Mouse (Mus musculus) small intestine, adult 2 months (tissue): ENCODE measurements around the gene Angptl4. TPM values are rescaled to one million over a fixed set of nuclear protein-coding genes. Genes with fewer than 3 reads are reported as not detected.

Source experiments
- H3K27ac ChIP-seq: fragments of 200-500 bp; 2 replicates; pipeline ENCODE4 v1.5.1; 2012; ENCODE audit warnings: low read depth, low read length, control low read depth, inconsistent platforms; ENCODE audit not compliant: insufficient read depth
- H3K27me3 ChIP-seq: fragments of 200-500 bp; 2 replicates; pipeline ENCODE4 v1.6.1; 2012; ENCODE audit warnings: mild to moderate bottlenecking, moderate library complexity, low read length, inconsistent platforms; ENCODE audit not compliant: control insufficient read depth, insufficient read depth
- H3K36me3 ChIP-seq: fragments of 200-500 bp; 2 replicates; pipeline ENCODE4 v1.6.1; 2012; ENCODE audit warnings: mild to moderate bottlenecking, low read length, control low read depth, inconsistent platforms; ENCODE audit not compliant: control insufficient read depth, insufficient read depth
- H3K4me1 ChIP-seq: fragments of 200-500 bp; 2 replicates; pipeline ENCODE4 v1.6.1; 2012; ENCODE audit warnings: low read length, inconsistent platforms, mixed read lengths; ENCODE audit not compliant: control insufficient read depth, insufficient read depth, insufficient read length
- H3K4me3 ChIP-seq: fragments of 200-500 bp; 2 replicates; pipeline ENCODE4 v1.5.1; 2012; ENCODE audit warnings: low read depth, mild to moderate bottlenecking, control low read depth, inconsistent platforms, low read length, moderate library complexity
- CTCF ChIP-seq: fragments of 200-500 bp; IDR thresholded peaks from 2 replicates; pipeline ENCODE4 v1.5.1; 2012; ENCODE audit warnings: low read depth, mild to moderate bottlenecking, control low read depth, inconsistent platforms, low read length, moderate library complexity, mixed read lengths; ENCODE audit not compliant: insufficient replicate concordance, insufficient read length; ENCODE audit errors: extremely low read depth
- POLR2A ChIP-seq: fragments of 200-500 bp; IDR thresholded peaks from 2 replicates; pipeline ENCODE4 v1.6.1; 2012; ENCODE audit warnings: low read depth, mild to moderate bottlenecking, control low read depth, inconsistent platforms, low read length, moderate library complexity
- WGBS: fragments of 180-500 bp; shearing (Covaris S2); methylation state at CpG from one replicate; pipeline ENCODE4 v1.1.7; 2018; 5-methylcytosine and 5-hydroxymethylcytosine counted together
- polyA plus RNA-seq: library from polyadenylated mRNA; depleted of rRNA; stranded (reverse); fragments of >200 nt; gene quantifications from 2 replicates; pipeline ENCODE4 v1.2.3, GENCODE M21; 2012

The Angptl4 gene
- polyA plus RNA-seq, 1 experiment = 57.3 TPM

- Histone ChIP-seq H3K36me3 (no peaks in the 10 kb centered on the region), H3K27me3 (no peaks in the 10 kb centered on the region), H3K4me1 (no peaks in the 10 kb centered on the region), H3K27ac (peak overlapping the region; percentile 19), H3K4me3 (peak overlapping the region; percentile 23)
- TF ChIP-seq CTCF (no peak), POLR2A (no peak)
- 16% methylated on average over 7 of the region's 7 CpGs for whole genome bisulfite sequencing
Observed at GRCm38 (mm10) chr17:33811142-33811516, 29.5 kb upstream of the Angptl4 start.

- WGBS = 2% methylated on average over 36 of the region's 36 CpGs
Observed at GRCm38 (mm10) chr17:33810334-33811141, 28.9 kb upstream of the Angptl4 start, which contains the start of gene Kank3. Gene Kank3, plus strand, starts transcription at chr17:33810519.

GRCm38 (mm10) chr17:33808192-33808591 lies 26.6 kb upstream of the Angptl4 start:
- Histone ChIP-seq H3K27me3 (no peaks in the 10 kb centered on the region), H3K27ac (no peak overlapping the region), H3K4me3 (no peak overlapping the region), H3K36me3 (no peaks in the 10 kb centered on the region), H3K4me1 (no peaks in the 10 kb centered on the region)
- WGBS = 33% methylated on average over 10 of the region's 10 CpGs
- TF ChIP-seq POLR2A (no peak), CTCF (no peak)

More at GRCm38 (mm10) chr17:33810334-33811141, 28.9 kb upstream of the Angptl4 start, which contains the start of gene Kank3:
- no peaks in the 10 kb centered on the region for H3K36me3 ChIP-seq
- H3K27me3 ChIP-seq = no peaks in the 10 kb centered on the region
- H3K4me1 ChIP-seq = no peaks in the 10 kb centered on the region
- peak within 1 kb of the TSS; percentile 20 for H3K27ac ChIP-seq
- peak within 1 kb of the TSS; percentile 74 for H3K4me3 ChIP-seq
- TF ChIP-seq CTCF (no peak), POLR2A (no peak)

GRCm38 (mm10) chr17:33807181-33807888 lies 25.7 kb upstream of the Angptl4 start:
- WGBS = 65% methylated on average over 8 of the region's 9 CpGs
- no peaks in the 10 kb centered on the region for H3K36me3 ChIP-seq
- TF ChIP-seq CTCF (no peak), POLR2A (no peak)
- H3K27ac ChIP-seq = no peak overlapping the region
- no peak overlapping the region for H3K4me3 ChIP-seq
- no peaks in the 10 kb centered on the region for H3K27me3 ChIP-seq
- H3K4me1 ChIP-seq = no peaks in the 10 kb centered on the region

- H3K4me1 ChIP-seq = no peaks in the 10 kb centered on the region
- H3K4me3 ChIP-seq = no peak overlapping the region
- no peak overlapping the region for H3K27ac ChIP-seq
- no peaks in the 10 kb centered on the region for H3K36me3 ChIP-seq
- 38% methylated on average over 1 of the region's 1 CpGs for WGBS
- H3K27me3 ChIP-seq = no peaks in the 10 kb centered on the region
- TF ChIP-seq POLR2A (no peak), CTCF (no peak)
Observed at GRCm38 (mm10) chr17:33804745-33805144, 23.1 kb upstream of the Angptl4 start.

- Histone ChIP-seq H3K4me1 (no peaks in the 10 kb centered on the region), H3K27me3 (no peaks in the 10 kb centered on the region), H3K27ac (no peak overlapping the region), H3K36me3 (no peaks in the 10 kb centered on the region), H3K4me3 (no peak overlapping the region)
- no peak for TF ChIP-seq POLR2A
- no peak for TF ChIP-seq CTCF
- 46% methylated on average over 4 of the region's 4 CpGs for WGBS
Observed at GRCm38 (mm10) chr17:33804205-33804604, 22.6 kb upstream of the Angptl4 start.

- H3K27ac ChIP-seq = no peak overlapping the region
- 2% methylated on average over 2 of the region's 2 CpGs for WGBS
- TF ChIP-seq POLR2A (no peak), CTCF (peak; percentile 60; the same call in 1 of the 2 replicates)
- no peak overlapping the region for H3K4me3 ChIP-seq
- no peaks in the 10 kb centered on the region for H3K27me3 ChIP-seq
- H3K36me3 ChIP-seq = no peaks in the 10 kb centered on the region
- no peaks in the 10 kb centered on the region for H3K4me1 ChIP-seq
Observed at GRCm38 (mm10) chr17:33802221-33802620, 20.6 kb upstream of the Angptl4 start.
